Mouse (Mus musculus) c-Kit-positive CD71-positive TER-119-positive erythroid progenitor cells, embryonic 14.5 days (primary cell): ENCODE results near the gene Mrpl49.

Source experiments
- DNase-seq: peaks from one replicate; pipeline ENCODE4 v3.0.0-alpha.2; 2013; ENCODE audit warnings: low spot score

Gene Mrpl49

GRCm38 (mm10) chr19:6057313-6058096 lies at the start of gene Mrpl49, which contains the start of gene Fau:
Mrpl49 (minus strand) TSS chr19:6057785.
Fau (plus strand) TSS chr19:6057844.
- peak; percentile 97 for DNase-seq

- DNase-seq = no peak
Measured at GRCm38 (mm10) chr19:6105586-6105985, 48.0 kb upstream of the Mrpl49 start, which contains the start of gene Naaladl1. Naaladl1 (plus strand) TSS chr19:6105782.

GRCm38 (mm10) chr19:6104476-6104875 lies 46.9 kb upstream of the Mrpl49 start:
- no peak for DNase-seq

GRCm38 (mm10) chr19:6102169-6102853 lies 44.7 kb upstream of the Mrpl49 start:
- peak; percentile 49 for DNase-seq

- no peak for DNase-seq
Measured at GRCm38 (mm10) chr19:6101186-6101585, 43.6 kb upstream of the Mrpl49 start.

GRCm38 (mm10) chr19:6097847-6098246 lies 40.3 kb upstream of the Mrpl49 start:
- no peak for DNase-seq

- no peak for DNase-seq
Measured at GRCm38 (mm10) chr19:6094119-6094518, 36.5 kb upstream of the Mrpl49 start, which contains the start of gene AC131692.1. AC131692.1 (plus strand) TSS chr19:6094419.

- no peak for DNase-seq
Measured at GRCm38 (mm10) chr19:6088841-6089240, 31.3 kb upstream of the Mrpl49 start.

- peak; percentile 82 for DNase-seq
Measured at GRCm38 (mm10) chr19:6085417-6085879, 27.9 kb upstream of the Mrpl49 start.

GRCm38 (mm10) chr19:6084478-6085248 lies 27.1 kb upstream of the Mrpl49 start, which contains the start of the genes Zfpl1 and Cdca5:
Zfpl1 (minus strand) TSS chr19:6084956.
Cdca5 (plus strand) TSS chr19:6084983.
- DNase-seq = peak; percentile 98

GRCm38 (mm10) chr19:6082156-6082555 lies 24.6 kb upstream of the Mrpl49 start, which contains the start of gene Gm28374:
Gm28374 (minus strand) TSS chr19:6082256.
- no peak for DNase-seq

- no peak for DNase-seq
Measured at GRCm38 (mm10) chr19:6079983-6080480, 22.4 kb upstream of the Mrpl49 start, which contains the start of gene Tmem262. Tmem262 (plus strand) TSS chr19:6080033.

GRCm38 (mm10) chr19:6076564-6077393 lies 19.2 kb upstream of the Mrpl49 start, which contains the start of gene Vps51:
Vps51 (minus strand) TSS chr19:6077231.
- DNase-seq = peak; percentile 88

GRCm38 (mm10) chr19:6073889-6074288 lies 16.3 kb upstream of the Mrpl49 start:
- no peak for DNase-seq

GRCm38 (mm10) chr19:6071261-6071660 lies 13.7 kb upstream of the Mrpl49 start:
- DNase-seq = no peak

GRCm38 (mm10) chr19:6070571-6071250 lies 13.1 kb upstream of the Mrpl49 start:
- no peak for DNase-seq

- DNase-seq = no peak
Measured at GRCm38 (mm10) chr19:6069851-6070250, 12.3 kb upstream of the Mrpl49 start.

GRCm38 (mm10) chr19:6068951-6069350 lies 11.4 kb upstream of the Mrpl49 start:
- no peak for DNase-seq

- DNase-seq = peak; percentile 89
Measured at GRCm38 (mm10) chr19:6067724-6068415, 10.3 kb upstream of the Mrpl49 start, which contains the start of gene Tm7sf2. Tm7sf2 (minus strand) TSS chr19:6068373.
